Mouse (Mus musculus) gastrocnemius, adult 8-10 months (tissue): ENCODE measurements around the gene Dhx58. TPM values are rescaled to one million over a fixed set of nuclear protein-coding genes. Genes with fewer than 3 reads are reported as not detected.

ENCODE experiments used
- DNase-seq, 2 experiments: peaks; one replicate each; pipeline ENCODE4 v3.0.0; 2022; ENCODE audit warnings: low spot score in 2 of 2
- total RNA-seq, 4 experiments: library from RNA; stranded (reverse); gene quantifications; 2 replicates each; pipeline ENCODE4 v1.2.4; 2022

Dhx58 gene
- under 1 TPM; 0.27 to 0.70 (median 0.28) TPM for total RNA-seq

DNA sequence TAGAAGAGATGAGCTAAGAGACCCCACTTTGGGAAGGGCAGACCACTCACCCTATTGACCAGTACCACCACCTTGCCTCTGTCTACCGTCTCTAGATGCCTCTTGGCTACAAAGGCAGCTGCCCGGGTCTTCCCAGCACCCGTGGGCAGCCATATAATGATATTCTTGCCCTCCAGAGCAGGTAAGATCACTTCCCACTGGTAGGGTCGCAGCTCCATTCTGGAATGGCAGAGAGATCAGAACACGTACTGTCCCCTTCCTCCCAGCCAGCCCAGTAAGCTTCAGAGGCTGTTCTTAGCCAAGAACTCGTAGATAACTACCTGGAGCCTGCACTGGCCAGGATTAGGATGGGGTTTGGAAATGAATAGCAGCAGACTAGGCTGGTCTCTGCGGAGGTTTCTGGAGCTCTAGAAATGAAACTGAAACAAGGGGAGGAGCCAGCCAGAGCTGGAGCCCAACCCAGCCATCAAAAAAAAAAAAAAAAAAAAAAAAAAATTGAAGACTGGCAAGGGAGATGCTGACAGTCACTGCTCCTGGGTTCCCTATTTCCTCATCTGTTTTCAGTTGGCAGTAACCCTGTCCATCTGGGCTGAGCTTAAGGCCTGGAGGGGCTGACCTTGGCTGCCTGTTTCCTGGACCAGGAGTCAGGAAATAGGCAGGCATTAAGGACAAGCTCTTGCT is at the start of gene Dhx58:
Dhx58 (minus strand) TSS at position 421 of the 681 bp plus-strand sequence.
- DNase-seq, result no peak

DNA sequence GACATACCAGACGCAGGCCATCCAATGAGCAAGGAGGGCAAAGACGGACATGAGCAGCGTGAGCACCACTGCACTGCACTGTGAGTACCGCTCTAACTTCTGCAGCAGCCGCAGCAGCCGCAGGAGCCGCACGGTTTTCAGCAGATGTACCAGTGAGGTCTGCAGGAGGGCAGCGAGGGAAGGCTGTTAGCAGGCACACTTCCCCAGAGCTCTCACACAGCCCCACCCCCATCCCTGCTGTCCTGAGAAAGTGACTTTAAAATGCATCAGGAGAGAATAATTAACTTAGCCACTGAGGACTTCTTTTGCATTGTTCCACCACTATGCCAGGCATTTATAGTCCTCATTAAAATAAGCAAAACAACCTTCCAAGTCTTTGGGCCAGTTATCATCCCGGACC is 48.2 kb upstream of the Dhx58 start:
- no peak for DNase-seq

DNA sequence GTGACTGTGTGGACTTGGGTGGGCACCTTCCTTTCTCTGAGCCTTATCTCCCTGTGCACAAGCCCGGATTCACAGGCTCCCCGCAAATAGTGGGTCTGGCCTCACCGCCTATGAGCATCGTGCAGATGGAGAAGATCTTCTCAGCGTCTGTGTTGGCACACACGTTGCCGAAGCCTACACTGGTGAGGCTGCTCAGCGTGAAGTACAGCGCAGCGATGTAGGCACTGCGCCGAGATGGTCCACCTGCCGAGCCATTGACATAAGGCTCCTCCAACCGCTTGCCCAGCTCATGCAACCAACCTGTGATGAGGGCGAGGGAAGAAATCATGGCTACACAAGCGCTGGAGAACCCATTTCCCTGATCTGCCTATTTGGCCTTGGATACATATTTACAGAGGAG is 46.1 kb upstream of the Dhx58 start:
- no peak for DNase-seq

DNA sequence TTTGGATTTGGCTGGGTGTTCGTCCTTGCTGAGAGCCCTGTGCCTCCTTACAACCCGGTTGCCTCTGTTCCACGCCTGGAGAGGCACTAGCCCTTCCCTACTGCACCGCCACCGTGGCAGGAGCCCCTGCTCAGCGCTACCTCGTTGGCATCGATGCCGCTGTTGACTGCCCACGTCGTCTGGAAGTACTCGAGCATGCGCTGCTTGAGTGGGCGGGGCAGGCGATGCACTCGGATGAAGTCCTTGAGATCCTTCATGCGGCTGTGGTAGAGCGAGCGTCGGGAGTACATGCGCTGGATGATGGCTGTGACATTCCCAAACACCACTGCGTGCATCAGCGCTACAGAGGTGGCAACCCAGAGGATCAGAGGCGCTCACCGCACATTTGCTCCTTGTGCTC is 45.4 kb upstream of the Dhx58 start:
- DNase-seq, result no peak

DNA sequence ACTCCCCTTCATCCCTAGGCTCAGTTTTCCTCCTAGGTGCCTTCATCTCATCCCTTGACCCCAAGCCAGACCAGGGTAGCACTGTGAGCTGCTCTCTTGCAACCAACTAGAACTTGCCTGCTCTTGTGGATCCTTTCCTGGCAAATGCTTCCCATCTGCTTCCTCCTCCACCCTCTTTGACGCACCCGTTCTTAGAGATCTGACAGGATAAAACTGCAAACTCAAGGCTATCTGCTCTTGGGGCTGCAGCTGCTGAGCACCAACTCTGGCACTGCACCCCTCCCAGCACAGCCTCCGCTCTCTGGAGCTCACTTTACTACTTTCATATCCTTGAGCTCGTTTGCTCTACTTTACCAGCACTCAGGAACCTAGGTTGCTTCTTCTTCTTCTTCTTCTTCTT is 44.5 kb upstream of the Dhx58 start:
- no peak for DNase-seq

DNA sequence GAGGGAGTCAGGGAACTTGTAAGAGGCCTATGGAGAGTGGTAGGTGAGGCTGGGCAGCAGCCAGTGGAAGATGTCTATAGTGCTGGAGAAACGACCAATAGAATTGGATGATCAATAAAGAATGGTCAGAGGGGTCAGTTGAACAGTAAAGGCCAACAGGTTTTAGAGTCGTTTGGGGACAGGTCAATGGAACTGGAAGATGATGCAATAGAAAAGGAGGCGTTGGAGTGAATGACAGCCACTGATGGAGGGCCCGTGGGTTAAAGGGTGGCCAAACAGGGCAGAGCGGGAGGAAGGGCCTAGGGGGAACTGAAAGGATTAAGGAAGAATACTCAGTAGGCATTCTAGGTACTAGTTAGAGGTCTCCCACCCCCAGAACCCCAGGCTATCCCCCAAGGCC is 43.0 kb upstream of the Dhx58 start:
- DNase-seq, result no peak

DNA sequence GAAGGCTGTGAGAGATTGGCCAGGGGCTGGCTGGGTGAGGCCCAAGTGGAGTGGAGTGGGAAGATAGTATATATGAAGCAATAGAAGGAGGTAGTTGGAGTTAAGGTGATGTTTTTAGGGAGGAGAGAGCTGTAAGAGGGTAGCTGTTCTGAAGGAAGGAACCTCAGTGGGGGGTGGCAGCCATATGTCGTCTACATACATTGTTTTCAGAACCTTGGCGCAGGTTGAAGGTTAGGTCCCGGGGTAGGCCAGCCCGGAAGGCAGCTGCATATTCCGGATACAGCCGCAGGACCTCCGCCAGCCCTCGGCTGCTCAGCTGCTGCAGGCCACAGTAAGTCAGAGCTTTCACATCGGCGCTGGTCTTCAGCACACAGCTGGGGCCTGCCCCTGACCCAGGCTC is 42.5 kb upstream of the Dhx58 start:
- no peak for DNase-seq

DNA sequence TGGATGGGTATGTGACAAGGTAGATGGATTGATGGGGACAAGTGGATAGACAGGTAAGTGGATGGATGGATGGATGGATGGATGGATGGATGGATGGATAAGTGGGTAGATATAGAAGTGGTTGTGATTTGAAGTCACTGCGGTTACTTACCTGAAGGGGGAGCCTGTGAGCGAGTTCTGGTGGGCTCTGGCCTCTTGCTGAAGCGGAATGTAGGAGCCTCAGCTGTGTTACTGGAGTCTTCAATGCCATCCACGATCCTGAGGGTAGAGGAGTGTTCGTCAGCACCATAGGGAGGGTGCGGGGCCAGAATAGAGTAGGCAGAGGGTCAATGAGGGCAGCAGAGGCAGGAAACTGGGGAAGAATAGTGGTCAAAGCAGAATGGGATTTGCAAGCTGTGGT is 41.0 kb upstream of the Dhx58 start:
- DNase-seq, result no peak

DNA sequence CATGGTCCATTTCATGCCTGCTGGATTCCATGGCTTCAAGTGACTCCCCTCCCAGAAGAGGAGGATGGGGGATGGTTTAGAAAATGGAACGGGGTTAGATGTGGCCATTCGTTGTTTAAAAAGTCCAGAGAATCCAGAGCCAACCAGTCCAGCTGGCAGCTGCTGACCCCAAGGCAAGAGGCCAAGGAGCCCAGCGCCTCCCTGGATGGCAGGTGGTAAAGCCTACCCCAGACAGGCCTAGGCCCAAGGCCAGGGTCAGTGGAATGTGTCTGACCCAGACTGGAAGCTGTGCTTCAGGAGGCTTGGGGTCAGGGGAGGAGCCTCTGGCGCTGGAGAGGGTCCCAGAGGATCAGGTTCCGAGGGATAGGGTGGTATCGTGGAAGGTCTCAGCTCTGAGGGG is 37.3 kb upstream of the Dhx58 start:
- DNase-seq, result peak; percentile 26 to 71

DNA sequence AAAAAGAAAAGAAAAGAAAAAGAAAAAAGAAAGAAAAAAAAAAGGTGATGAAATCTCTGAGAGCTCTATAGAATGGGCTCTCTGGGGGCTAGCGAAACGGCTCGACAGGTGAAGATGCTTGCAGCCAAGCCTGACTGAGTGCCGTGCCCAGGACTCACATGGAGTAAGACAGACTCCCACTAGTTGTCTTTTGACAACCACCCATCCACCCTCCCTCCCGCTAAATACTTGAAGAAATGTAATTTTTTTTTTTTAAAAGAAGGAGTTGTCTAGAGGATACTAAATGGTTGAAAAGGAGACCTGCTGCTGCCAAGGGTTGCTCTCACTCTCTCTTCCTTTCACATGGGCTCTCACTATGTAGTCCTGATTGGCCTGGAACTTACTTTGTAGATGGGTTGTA is 34.7 kb upstream of the Dhx58 start:
- no peak for DNase-seq

DNA sequence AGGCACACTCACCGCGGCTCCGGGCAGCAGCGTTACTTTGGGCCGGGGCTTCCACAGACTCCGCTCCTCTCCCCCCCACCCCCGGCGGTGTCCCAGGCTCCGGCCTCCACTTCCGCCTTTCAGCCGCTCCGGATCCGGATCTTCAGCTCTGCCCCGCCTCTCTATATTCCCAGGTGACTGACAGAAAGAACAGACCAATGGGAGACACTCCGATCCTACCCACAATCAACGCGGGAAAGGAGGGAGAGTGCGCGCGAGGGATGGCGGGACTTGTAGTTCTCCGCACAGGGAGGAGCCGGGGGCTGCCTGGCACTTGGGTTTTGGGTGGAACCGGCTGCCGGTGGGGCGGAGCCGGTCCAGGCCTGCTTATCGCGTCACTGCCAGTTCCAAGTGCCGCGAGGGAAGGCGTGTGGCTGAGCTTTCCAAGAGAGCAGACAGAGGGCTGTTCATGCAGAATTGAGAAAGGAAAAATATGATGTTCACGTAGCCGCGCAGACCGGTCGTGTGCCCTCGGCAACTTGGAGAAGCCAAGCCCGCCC is 34.1 kb upstream of the Dhx58 start, which contains the start of gene Rab5c:
Rab5c (minus strand) TSS at position 150 of the 539 bp plus-strand sequence.
- peak; percentile 98 for DNase-seq

DNA sequence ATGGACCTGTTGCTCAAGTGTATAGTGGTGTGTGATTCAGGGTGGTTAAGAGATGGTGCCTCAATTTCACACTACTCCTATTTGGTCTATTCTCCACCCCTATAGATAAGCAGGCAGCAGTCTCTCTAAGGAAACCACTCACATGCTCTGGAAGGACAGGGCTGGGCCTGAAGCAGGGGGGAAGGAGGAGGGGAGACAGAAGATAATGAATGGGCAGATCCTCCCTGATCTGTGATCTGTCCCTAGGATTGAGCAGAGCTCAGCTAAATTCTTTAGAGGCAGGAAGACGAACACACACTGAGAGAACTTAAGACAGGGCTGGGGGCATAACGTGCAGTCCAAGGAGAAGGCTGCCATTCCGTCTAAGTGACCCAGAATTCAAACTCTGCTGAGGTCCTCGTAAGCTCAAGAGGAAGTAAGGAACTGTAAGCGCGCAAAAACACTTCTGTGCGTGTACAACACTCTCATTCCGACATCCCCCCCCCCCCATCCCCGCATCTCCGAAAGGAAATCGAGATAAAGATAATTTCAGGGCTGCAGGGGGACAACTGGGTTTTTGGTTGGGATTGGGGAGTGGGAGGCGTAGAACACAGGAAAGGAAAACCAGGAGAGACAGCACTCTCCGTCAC is 33.1 kb upstream of the Dhx58 start:
- DNase-seq, result no peak

DNA sequence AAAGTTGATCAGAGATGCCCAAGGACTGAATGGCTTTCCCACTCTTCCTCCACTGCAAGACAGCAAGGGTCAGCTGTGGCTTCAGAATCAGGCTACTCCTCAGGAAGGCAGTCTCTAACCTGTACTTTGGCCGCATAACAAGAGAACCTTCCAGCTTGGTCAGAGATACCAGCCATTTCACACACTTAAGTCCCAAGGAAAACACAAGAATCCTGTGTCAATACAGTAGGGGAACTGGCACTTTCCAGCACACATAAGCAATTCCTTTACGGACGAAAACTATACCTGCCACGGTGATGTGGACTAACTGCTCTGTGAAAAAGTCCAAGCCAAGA is 32.6 kb upstream of the Dhx58 start:
- no peak for DNase-seq

DNA sequence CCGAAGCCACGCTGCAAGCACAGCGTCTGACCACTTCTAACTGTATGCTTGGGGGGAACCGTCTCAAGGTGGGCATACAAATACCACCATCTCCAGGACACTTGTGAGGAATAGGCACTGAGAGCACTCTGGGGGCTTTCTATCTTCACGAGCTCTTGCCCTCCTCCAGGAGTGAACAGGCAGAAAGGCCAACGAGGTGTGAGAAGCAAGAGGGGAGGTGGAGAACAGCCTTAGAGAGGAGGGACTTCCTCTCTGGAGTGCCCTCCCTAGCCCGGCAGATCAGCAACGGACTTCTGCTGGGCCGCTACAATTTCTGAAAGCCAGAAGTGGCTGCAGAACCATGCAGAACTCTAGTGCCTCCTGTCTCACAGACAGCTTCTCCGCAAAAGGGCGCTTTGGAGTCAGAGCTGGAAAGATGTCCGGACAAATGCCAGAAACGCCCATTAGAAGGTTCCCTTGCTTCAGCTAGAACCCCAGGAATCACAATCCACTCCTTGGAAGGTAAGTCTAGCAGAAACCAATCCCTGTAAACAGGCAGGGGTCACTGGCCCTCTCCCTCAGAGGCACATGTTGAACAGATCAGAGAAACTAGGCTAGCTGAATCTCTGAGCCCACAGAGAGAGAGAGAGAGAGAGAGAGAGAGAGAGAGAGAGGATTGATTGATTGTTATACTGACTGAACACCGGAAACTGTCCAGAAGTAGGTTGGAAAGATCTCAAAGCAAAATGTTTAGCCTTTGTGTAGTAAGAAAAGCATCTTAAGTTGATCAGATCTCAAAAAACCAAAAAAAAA is 32.1 kb upstream of the Dhx58 start:
- DNase-seq, result no peak

DNA sequence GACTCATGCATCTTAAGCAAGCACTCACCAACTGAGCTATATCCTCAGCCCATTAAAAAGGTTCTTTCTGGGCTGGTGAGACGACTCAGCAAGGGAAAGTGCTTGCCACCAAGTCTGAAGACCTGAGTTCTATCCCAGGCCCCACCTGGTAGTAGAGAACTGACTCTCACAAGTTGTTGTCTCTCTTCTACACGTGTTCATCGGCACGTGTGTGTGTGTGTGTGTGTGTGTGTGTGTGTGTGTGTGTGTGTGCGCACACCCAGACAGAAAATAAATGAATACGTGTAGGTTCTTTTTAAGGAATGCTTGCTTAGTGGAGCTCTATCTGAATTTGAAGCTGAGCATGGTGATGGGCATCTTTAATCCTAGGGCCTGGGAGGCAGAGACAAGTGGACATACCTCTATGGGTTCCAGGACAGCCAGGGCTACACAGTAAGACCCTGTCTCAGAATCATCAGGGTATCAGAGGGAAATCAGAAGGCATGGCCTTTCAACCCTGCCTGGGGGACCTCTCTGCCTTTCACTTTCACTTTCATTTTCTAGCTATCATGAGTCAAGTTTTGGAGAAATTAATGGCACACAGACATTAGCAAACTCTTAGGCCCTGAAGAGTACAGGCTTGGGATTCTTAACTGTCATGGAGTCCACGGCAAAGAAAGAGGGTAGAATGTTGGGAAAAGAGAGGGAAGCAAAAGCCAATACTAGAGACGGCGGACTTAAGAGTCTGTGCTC is 31.2 kb upstream of the Dhx58 start:
- DNase-seq, result no peak

DNA sequence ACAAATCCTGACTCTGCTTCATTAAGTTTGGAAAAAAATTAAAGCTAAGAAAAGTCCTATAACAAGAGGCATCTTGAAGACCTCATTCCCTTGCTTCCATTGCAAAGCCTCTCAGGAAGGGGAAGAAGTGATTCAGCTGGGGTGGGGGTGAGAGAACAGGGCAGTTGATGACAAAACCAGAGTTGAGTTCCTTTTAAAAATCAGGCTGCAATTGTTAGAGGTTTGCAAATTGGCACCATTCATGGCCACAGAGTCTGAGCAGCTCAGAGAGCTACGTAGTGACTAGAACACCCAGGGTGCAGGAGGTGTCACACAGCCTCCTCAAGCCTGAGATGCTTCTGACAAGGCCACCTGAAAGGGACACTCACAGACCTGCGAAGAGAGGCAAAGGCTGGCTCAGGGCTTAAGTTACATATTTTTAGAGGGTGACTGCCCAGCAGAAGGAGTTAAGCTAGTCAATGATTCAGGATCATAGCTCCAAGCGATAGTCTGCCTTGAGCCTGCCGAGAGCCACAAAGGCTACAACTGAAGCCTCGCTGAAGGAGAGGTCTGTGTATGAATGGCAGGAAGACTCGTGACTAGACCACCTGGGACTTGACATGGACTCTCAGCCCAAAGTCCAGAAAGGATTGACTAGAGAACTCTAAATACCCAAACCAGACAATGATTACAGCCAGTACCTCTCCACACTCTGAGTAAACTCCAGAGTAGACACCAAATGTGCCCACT is 26.6 kb upstream of the Dhx58 start:
- no peak for DNase-seq

DNA sequence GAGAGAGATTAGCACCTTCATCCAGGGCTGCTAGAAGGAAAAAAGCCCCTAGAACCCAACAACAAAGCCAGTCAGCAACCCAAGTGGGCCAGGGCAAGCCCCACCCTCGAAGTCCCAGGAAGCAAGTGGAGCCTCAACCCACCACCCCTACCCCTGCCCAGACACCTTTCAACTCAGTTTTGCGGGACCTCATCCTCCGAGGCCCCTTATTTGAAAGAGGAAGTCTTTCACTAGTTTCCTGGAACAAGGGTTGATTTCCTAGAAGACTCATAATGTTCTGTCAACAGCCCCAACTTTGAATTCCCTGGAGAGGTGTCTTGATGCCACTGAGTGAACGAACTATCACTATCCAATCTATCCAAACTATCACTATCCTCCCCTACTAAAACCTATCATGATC is 25.9 kb upstream of the Dhx58 start:
- DNase-seq, result no peak

DNA sequence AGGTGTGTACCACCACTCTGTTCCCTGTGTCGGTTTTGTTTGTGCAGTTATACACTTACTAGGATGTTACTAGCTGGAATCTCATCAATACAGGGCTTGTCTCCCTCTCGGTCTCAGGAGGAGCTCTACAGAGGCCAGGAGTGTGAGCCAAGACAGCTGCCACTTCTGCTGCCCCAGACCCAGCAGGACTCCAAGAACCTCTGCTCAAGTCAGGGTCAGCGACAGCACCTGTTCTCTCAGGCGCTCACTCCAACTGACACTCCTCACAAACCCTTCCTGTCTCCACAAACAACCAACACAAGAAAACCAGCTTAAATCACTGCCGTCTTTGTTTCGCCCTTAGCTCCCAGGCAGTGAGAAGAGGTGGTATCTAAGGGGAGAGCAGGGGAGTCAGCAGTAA is 24.5 kb upstream of the Dhx58 start:
- peak in 1 of 2 experiments; percentile 35 for DNase-seq

DNA sequence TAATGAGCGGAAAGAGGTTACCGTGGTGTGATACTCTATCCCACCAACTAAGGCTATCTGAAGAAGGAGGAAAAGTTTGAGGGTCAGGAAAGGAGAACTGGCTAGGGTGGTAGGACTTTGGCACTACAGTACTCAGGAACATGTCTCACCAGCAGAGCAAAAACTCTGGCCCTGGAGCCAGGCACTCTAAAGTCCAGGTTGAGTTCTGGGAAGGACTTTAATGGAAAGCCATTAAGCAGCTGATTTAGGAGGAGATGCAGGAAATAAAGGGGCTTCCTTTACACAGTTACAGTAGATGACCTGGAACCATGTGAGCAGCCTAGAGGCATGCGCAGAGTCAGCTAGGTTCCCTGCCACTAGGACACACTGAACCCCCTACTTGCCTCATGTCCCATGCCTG is 23.1 kb upstream of the Dhx58 start:
- no peak for DNase-seq

DNA sequence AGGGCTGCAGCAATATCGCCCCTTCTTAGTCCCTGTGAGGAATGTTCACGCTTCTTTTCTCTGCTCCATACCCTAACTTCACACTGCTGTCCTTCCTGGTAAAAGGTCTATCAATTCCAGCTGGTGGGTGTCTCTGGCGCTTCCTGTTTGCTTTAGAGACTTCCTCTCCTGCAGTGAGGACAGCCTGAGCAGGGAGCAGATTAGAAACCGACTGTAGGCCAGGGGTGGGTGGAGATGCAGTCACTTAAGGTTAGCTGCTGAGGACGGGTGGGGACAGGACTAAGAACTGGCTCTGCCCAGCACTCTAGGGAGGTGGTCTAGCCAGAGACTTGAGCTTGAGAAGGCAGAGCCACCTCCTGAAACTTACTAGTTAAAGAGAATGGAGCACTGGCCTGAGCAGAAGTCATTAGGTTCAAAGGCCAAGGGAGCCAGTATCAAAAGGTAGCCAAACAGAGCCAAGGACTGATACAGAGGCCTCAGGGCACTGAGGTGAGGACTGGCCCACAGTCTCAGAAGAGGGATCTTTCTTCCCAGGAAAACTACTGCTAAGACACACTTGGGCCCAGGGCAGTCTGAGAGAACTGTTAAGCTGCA is 20.9 kb upstream of the Dhx58 start:
- no peak for DNase-seq
